Mouse (Mus musculus): Measurements from ENCODE around the gene Zbtb37. TPM values are rescaled to one million over a fixed set of nuclear protein-coding genes. Genes with fewer than 3 reads are reported as not detected.

The Zbtb37 gene
- polyA plus RNA-seq, 1 experiment: 0.75 TPM

DNA sequence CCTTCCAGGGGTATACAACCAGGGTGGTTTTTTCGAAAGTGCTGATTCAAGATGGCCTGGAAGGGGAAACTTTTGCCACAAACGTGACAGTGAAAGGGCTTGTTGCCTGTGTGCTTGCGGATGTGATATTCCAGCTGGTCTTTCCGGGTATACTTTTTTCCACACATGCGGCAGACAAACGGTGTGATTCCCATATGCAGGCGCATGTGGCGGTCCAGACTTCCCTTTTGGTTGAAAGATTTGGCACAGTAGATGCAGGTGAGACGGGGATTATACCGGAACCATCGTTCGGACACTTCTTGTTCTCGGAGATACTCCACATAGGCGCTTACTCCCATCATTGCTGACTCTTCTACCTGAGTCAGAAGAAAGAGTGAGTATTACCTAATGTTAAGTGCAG, 14.6 kb downstream of the Zbtb37 start:
- Histone ChIP-seq H3K4me3 (ENCODE audit: insufficient read depth, poor library complexity, severe bottlenecking) (no peak overlapping the region), H3K36me3 (ENCODE audit: control insufficient read depth, insufficient read depth) (peaks cover 18% of the 10 kb centered on the region)
- TF ChIP-seq MYOD1 (IDR thresholded peaks at IDR 0.05; ENCODE audit: control insufficient read depth, insufficient read length, low read depth) (no peak), FOSL1 (IDR thresholded peaks at IDR 0.05; ENCODE audit: insufficient read depth, low read length, poor library complexity, severe bottlenecking) (no peak), MAX (IDR thresholded peaks at IDR 0.05) (no peak), CEBPB (IDR thresholded peaks at IDR 0.05; ENCODE audit: low read depth) (no peak), USF1 (IDR thresholded peaks at IDR 0.05; ENCODE audit: low read depth) (no peak), MYOG (IDR thresholded peaks at IDR 0.05; ENCODE audit: control insufficient read depth, extremely low read depth, insufficient read length) (no peak), CTCF (IDR thresholded peaks at IDR 0.05; ENCODE audit: control insufficient read depth, insufficient read depth, insufficient read length) (no peak)

DNA sequence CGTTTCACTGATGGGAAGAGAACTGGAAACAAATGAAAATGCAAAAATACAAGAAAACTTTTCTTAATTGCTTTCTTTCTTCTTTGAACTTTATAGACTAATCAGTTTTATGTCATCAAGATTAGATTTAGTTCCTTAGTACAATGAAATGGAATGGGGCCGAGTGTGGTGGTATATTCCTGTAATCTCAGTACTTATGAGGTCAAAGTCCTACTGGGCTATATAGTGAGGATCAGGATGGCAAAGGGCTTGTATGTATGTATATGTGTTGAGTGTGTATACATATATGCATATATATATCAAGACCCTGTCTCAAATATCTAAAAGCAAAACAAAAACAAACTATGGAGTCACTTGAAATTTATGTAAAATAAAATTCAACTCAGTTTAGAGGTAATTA, 18.3 kb downstream of the Zbtb37 start:
- no peak overlapping the region for H3K4me3 ChIP-seq (ENCODE audit: insufficient read depth, poor library complexity, severe bottlenecking)
- H3K27me3 ChIP-seq (ENCODE audit: control insufficient read depth, insufficient read depth, insufficient read length): no peaks in the 10 kb centered on the region
- H3K36me3 ChIP-seq (ENCODE audit: control insufficient read depth, insufficient read depth): peaks cover 13% of the 10 kb centered on the region
- TF ChIP-seq FOSL1 (IDR thresholded peaks at IDR 0.05; ENCODE audit: insufficient read depth, low read length, poor library complexity, severe bottlenecking): no peak
- TF ChIP-seq USF1 (IDR thresholded peaks at IDR 0.05; ENCODE audit: low read depth): no peak
- no peak for TF ChIP-seq MYOD1 (IDR thresholded peaks at IDR 0.05; ENCODE audit: control insufficient read depth, insufficient read length, low read depth)
- TF ChIP-seq MYOG (IDR thresholded peaks at IDR 0.05; ENCODE audit: control insufficient read depth, extremely low read depth, insufficient read length): no peak
- TF ChIP-seq CEBPB (IDR thresholded peaks at IDR 0.05; ENCODE audit: low read depth): no peak
- TF ChIP-seq CTCF (IDR thresholded peaks at IDR 0.05; ENCODE audit: control insufficient read depth, insufficient read depth, insufficient read length): no peak
- TF ChIP-seq MAX (IDR thresholded peaks at IDR 0.05): no peak
- H3K79me2 ChIP-seq (ENCODE audit: control insufficient read depth, insufficient read depth): no peaks in the 10 kb centered on the region
- H3ac ChIP-seq (ENCODE audit: control insufficient read depth, insufficient read length, low read depth): no peak overlapping the region
- no peaks in the 10 kb centered on the region for H3K79me3 ChIP-seq (ENCODE audit: low read depth)

More for the DNA sequence above, 14.6 kb downstream of the Zbtb37 start:
- Histone ChIP-seq H3K27me3 (ENCODE audit: control insufficient read depth, insufficient read depth, insufficient read length) (no peaks in the 10 kb centered on the region), H3ac (ENCODE audit: control insufficient read depth, insufficient read length, low read depth) (no peak overlapping the region), H3K79me3 (ENCODE audit: low read depth) (no peaks in the 10 kb centered on the region), H3K79me2 (ENCODE audit: control insufficient read depth, insufficient read depth) (no peaks in the 10 kb centered on the region)

DNA sequence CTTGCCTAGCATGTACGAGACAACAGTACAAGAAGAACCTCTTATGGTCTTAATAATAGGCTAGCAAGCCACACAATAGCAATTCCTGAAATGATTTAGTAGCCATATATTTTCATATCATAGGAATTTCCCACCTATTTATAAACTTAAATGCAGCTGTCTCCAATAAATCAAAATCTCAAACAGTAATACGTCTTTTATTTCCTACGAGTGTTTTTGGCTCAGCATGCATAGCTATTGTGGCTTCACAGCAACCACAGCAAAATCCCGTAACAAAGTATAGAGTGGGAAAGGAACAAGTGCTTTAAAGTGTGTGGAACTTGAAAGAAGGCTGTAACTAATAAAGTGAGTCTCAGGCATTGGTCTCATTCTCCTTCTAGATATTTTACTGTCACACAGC, 24.2 kb downstream of the Zbtb37 start:
- TF ChIP-seq CEBPB (IDR thresholded peaks at IDR 0.05; ENCODE audit: low read depth) (no peak), MYOD1 (IDR thresholded peaks at IDR 0.05; ENCODE audit: control insufficient read depth, insufficient read length, low read depth) (peak; percentile 68), MYOG (IDR thresholded peaks at IDR 0.05; ENCODE audit: control insufficient read depth, extremely low read depth, insufficient read length) (no peak), FOSL1 (IDR thresholded peaks at IDR 0.05; ENCODE audit: insufficient read depth, low read length, poor library complexity, severe bottlenecking) (no peak)
- Histone ChIP-seq H3K36me3 (ENCODE audit: control insufficient read depth, insufficient read depth) (no peaks in the 10 kb centered on the region), H3K4me3 (ENCODE audit: insufficient read depth, poor library complexity, severe bottlenecking) (no peak overlapping the region), H3K79me3 (ENCODE audit: low read depth) (no peaks in the 10 kb centered on the region), H3K27me3 (ENCODE audit: control insufficient read depth, insufficient read depth, insufficient read length) (no peaks in the 10 kb centered on the region), H3K79me2 (ENCODE audit: control insufficient read depth, insufficient read depth) (no peaks in the 10 kb centered on the region), H3ac (ENCODE audit: control insufficient read depth, insufficient read length, low read depth) (no peak overlapping the region)

DNA sequence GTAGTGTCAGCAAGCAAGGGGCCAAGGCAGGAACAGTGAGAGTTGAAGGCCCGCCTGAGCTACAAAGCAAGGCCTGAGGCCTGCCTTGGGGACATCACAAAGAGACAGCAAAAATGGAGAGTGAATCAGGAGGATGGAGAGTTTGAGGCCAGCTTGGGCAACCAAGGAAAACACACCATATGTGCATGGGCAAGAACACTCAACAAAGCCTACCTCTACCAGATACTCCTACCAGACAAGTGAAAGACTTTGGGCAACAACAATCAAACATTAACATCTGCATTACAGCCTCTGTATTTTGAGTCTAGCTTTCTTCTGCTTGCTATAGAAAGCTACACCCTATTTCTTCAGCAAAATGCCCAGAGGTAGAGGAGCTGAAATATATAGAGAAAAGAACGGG, 26.6 kb downstream of the Zbtb37 start:
- Histone ChIP-seq H3K79me3 (ENCODE audit: low read depth) (no peaks in the 10 kb centered on the region), H3ac (ENCODE audit: control insufficient read depth, insufficient read length, low read depth) (no peak overlapping the region), H3K4me3 (ENCODE audit: insufficient read depth, poor library complexity, severe bottlenecking) (no peak overlapping the region), H3K36me3 (ENCODE audit: control insufficient read depth, insufficient read depth) (peaks cover 4% of the 10 kb centered on the region), H3K79me2 (ENCODE audit: control insufficient read depth, insufficient read depth) (no peaks in the 10 kb centered on the region), H3K27me3 (ENCODE audit: control insufficient read depth, insufficient read depth, insufficient read length) (no peaks in the 10 kb centered on the region)
- TF ChIP-seq USF1 (IDR thresholded peaks at IDR 0.05; ENCODE audit: low read depth) (no peak), MYOG (IDR thresholded peaks at IDR 0.05; ENCODE audit: control insufficient read depth, extremely low read depth, insufficient read length) (no peak), MYOD1 (IDR thresholded peaks at IDR 0.05; ENCODE audit: control insufficient read depth, insufficient read length, low read depth) (no peak), MAX (IDR thresholded peaks at IDR 0.05) (no peak), CEBPB (IDR thresholded peaks at IDR 0.05; ENCODE audit: low read depth) (no peak), FOSL1 (IDR thresholded peaks at IDR 0.05; ENCODE audit: insufficient read depth, low read length, poor library complexity, severe bottlenecking) (no peak), CTCF (IDR thresholded peaks at IDR 0.05; ENCODE audit: control insufficient read depth, insufficient read depth, insufficient read length) (no peak)

DNA sequence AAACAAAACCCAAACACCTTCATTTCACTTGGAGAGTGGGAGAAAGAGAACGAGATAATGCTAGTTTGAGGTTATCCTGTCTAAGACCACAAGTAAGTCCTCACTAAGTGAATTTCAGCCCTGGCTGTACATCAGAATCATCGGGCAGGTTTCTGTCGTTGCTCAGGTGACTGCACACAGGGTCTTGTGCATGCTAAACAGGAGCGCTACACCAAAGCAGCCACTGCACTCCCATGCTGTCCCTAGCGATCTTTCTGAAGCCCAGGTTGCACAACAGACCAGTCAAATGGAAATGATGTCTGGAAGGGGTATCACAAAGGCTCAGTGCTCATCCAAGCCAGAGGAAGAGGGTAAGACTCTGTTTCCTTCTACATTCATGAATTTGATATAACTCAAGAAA, 28.2 kb downstream of the Zbtb37 start:
- TF ChIP-seq CEBPB (IDR thresholded peaks at IDR 0.05; ENCODE audit: low read depth) (no peak), USF1 (IDR thresholded peaks at IDR 0.05; ENCODE audit: low read depth) (no peak), MYOG (IDR thresholded peaks at IDR 0.05; ENCODE audit: control insufficient read depth, extremely low read depth, insufficient read length) (no peak), FOSL1 (IDR thresholded peaks at IDR 0.05; ENCODE audit: insufficient read depth, low read length, poor library complexity, severe bottlenecking) (no peak), MYOD1 (IDR thresholded peaks at IDR 0.05; ENCODE audit: control insufficient read depth, insufficient read length, low read depth) (no peak)
- H3K4me3 ChIP-seq (ENCODE audit: insufficient read depth, poor library complexity, severe bottlenecking): no peak overlapping the region

DNA sequence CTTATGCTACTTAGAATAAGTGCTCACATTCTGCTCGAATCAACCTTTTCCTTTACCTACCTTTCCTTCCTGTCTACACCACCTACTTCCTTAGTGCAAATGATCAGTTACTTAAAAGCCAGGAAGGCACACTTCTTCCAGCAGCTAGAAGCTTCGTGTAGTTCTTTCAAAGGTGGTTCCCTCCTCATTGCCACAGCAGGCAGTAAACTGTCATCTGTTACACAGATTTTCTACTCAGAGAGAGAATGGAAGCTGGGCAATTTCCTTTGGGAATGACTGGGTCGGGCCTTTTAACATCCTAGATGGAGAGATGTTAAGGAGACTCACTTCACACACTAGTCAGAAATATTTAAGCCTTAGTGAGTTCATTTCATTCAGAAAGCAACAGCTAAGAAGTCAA, 29.1 kb downstream of the Zbtb37 start:
- no peaks in the 10 kb centered on the region for H3K27me3 ChIP-seq (ENCODE audit: control insufficient read depth, insufficient read depth, insufficient read length)
- H3K79me3 ChIP-seq (ENCODE audit: low read depth): no peaks in the 10 kb centered on the region
- H3K4me3 ChIP-seq (ENCODE audit: insufficient read depth, poor library complexity, severe bottlenecking): no peak overlapping the region
- H3ac ChIP-seq (ENCODE audit: control insufficient read depth, insufficient read length, low read depth): no peak overlapping the region
- TF ChIP-seq MYOG (IDR thresholded peaks at IDR 0.05; ENCODE audit: control insufficient read depth, extremely low read depth, insufficient read length) (no peak), CEBPB (IDR thresholded peaks at IDR 0.05; ENCODE audit: low read depth) (no peak), FOSL1 (IDR thresholded peaks at IDR 0.05; ENCODE audit: insufficient read depth, low read length, poor library complexity, severe bottlenecking) (no peak), MAX (IDR thresholded peaks at IDR 0.05) (no peak), MYOD1 (IDR thresholded peaks at IDR 0.05; ENCODE audit: control insufficient read depth, insufficient read length, low read depth) (no peak), USF1 (IDR thresholded peaks at IDR 0.05; ENCODE audit: low read depth) (no peak), CTCF (IDR thresholded peaks at IDR 0.05; ENCODE audit: control insufficient read depth, insufficient read depth, insufficient read length) (no peak)
- no peaks in the 10 kb centered on the region for H3K79me2 ChIP-seq (ENCODE audit: control insufficient read depth, insufficient read depth)
- peaks cover 4% of the 10 kb centered on the region for H3K36me3 ChIP-seq (ENCODE audit: control insufficient read depth, insufficient read depth)

More for the DNA sequence above, 28.2 kb downstream of the Zbtb37 start:
- peaks cover 4% of the 10 kb centered on the region for H3K36me3 ChIP-seq (ENCODE audit: control insufficient read depth, insufficient read depth)
- no peaks in the 10 kb centered on the region for H3K27me3 ChIP-seq (ENCODE audit: control insufficient read depth, insufficient read depth, insufficient read length)
- no peaks in the 10 kb centered on the region for H3K79me2 ChIP-seq (ENCODE audit: control insufficient read depth, insufficient read depth)
- no peak overlapping the region for H3ac ChIP-seq (ENCODE audit: control insufficient read depth, insufficient read length, low read depth)
- no peaks in the 10 kb centered on the region for H3K79me3 ChIP-seq (ENCODE audit: low read depth)

All from C2C12 (cell line).